Comparison of ENCODE assay signal across 34 mouse cellular contexts in genomic region chr17:14562191-14562590, GRCm38 (mm10).
"Had no signal": no experiment of that assay in that cellular context is flagged by ENCODE, and none has a peak within 500 bp of the region (broad histone marks: within the 10 kb centered on the region; RNA-seq: fewer than 3 reads in every experiment).

No protein-coding gene starts in this region.

- H3K27me3 ChIP-seq: heart, embryonic 13.5 days; heart, embryonic 15.5 days; hindbrain, embryonic 12.5 days; hindbrain, embryonic 13.5 days; hindbrain, embryonic 15.5 days; intestine, embryonic 15.5 days; kidney, embryonic 15.5 days had no signal

- H3K27ac ChIP-seq: heart, embryonic 13.5 days; heart, embryonic 15.5 days; hindbrain, embryonic 10.5 days; hindbrain, embryonic 12.5 days; hindbrain, embryonic 13.5 days; hindbrain, embryonic 14.5 days; hindbrain, embryonic 15.5 days; hindbrain, postnatal 0 days; intestine, embryonic 15.5 days; kidney, embryonic 15.5 days; kidney, postnatal 0 days; layer of hippocampus, adult 2 months; left cerebral cortex, adult 2 months had no signal

- H3K4me3 ChIP-seq: heart, embryonic 12.5 days; heart, embryonic 13.5 days; heart, embryonic 15.5 days; hindbrain, embryonic 10.5 days; hindbrain, embryonic 12.5 days; hindbrain, embryonic 13.5 days; hindbrain, embryonic 15.5 days; intestine, embryonic 15.5 days; kidney, embryonic 15.5 days; layer of hippocampus, adult 2 months; left cerebral cortex, adult 2 months had no signal

- H3K9ac ChIP-seq: heart, embryonic 12.5 days; heart, embryonic 13.5 days; heart, embryonic 15.5 days; hindbrain, embryonic 12.5 days; hindbrain, embryonic 13.5 days; hindbrain, embryonic 14.5 days; hindbrain, embryonic 15.5 days; intestine, embryonic 15.5 days; kidney, embryonic 15.5 days had no signal

- H3K9me3 ChIP-seq: heart, embryonic 12.5 days; heart, embryonic 13.5 days; heart, embryonic 15.5 days; hindbrain, embryonic 10.5 days; hindbrain, embryonic 12.5 days; hindbrain, embryonic 13.5 days; hindbrain, embryonic 15.5 days; intestine, embryonic 15.5 days; kidney, embryonic 15.5 days had no signal

- H3K4me2 ChIP-seq: heart, embryonic 12.5 days; heart, embryonic 13.5 days; heart, embryonic 15.5 days; hindbrain, embryonic 12.5 days; hindbrain, embryonic 13.5 days; hindbrain, embryonic 14.5 days; hindbrain, embryonic 15.5 days; intestine, embryonic 15.5 days; kidney, embryonic 15.5 days had no signal

- DNase-seq: heart, postnatal 10 days; heart, postnatal 14 days; heart, postnatal 36 days; heart, postnatal 4 days; kidney, adult 11 months; kidney, adult 18-20 months; kidney, adult 2 months; kidney, adult 8-10 months; kidney, adult 9 months; kidney, postnatal 10 days; kidney, postnatal 14 days; kidney, postnatal 25 days; kidney, postnatal 36 days; kidney, postnatal 4 days; layer of hippocampus, adult 9-11 months; layer of hippocampus, postnatal 36 days had no signal

- ATAC-seq: hindbrain, embryonic 16.5 days; hindbrain, postnatal 0 days; inflammation-experienced regulatory T-cells, adult 6 months; intestine, embryonic 15.5 days; intestine, embryonic 16.5 days; intestine, postnatal 0 days had no signal

- H3K4me1 ChIP-seq: heart, embryonic 12.5 days; heart, embryonic 13.5 days; heart, embryonic 15.5 days; hindbrain, embryonic 10.5 days; hindbrain, embryonic 12.5 days; hindbrain, embryonic 13.5 days; hindbrain, embryonic 15.5 days; intestine, embryonic 15.5 days; kidney, embryonic 15.5 days had no signal

- H3K36me3 ChIP-seq: heart, embryonic 12.5 days; heart, embryonic 13.5 days; heart, embryonic 15.5 days; hindbrain, embryonic 10.5 days; hindbrain, embryonic 12.5 days; hindbrain, embryonic 13.5 days; hindbrain, embryonic 15.5 days; intestine, embryonic 15.5 days; kidney, embryonic 15.5 days had no signal
